Mouse (Mus musculus) hindbrain, embryonic 10.5 days (tissue): ENCODE measurements around the gene 3110082I17Rik. TPM values are rescaled to one million over a fixed set of nuclear protein-coding genes. Genes with fewer than 3 reads are reported as not detected.

ENCODE experiments used
- DNase-seq: peaks from one replicate; pipeline ENCODE4 v3.0.0-alpha.2; 2017; ENCODE audit warnings: low spot score
- H3K27ac ChIP-seq: fragments of 300-500 bp; sonication (generic); 2 replicates; pipeline ENCODE4 v1.5.1; 2016; ENCODE audit warnings: mild to moderate bottlenecking, moderate library complexity
- H3K27me3 ChIP-seq: fragments of 300-500 bp; sonication (generic); 2 replicates; pipeline ENCODE4 v1.6.1; 2016; ENCODE audit warnings: mild to moderate bottlenecking; ENCODE audit not compliant: poor library complexity, insufficient read depth, severe bottlenecking
- H3K36me3 ChIP-seq: fragments of 300-500 bp; sonication (generic); 2 replicates; pipeline ENCODE4 v1.6.1; 2016; ENCODE audit warnings: mild to moderate bottlenecking, moderate library complexity
- H3K4me1 ChIP-seq: fragments of 300-500 bp; sonication (generic); replicated peaks from 2 replicates; pipeline ENCODE4 v1.6.1; 2016; ENCODE audit warnings: mild to moderate bottlenecking
- H3K4me3 ChIP-seq: fragments of 300-500 bp; sonication (generic); 2 replicates; pipeline ENCODE4 v1.5.1; 2016; ENCODE audit warnings: mild to moderate bottlenecking, moderate library complexity
- H3K9me3 ChIP-seq: fragments of 300-500 bp; sonication (generic); 2 replicates; pipeline ENCODE4 v1.6.1; 2016; ENCODE audit warnings: mild to moderate bottlenecking, moderate library complexity
- WGBS: fragments of 180-500 bp; shearing (Covaris S2); methylation state at CpG from one replicate; pipeline ENCODE4 v1.1.7; 2016; 5-methylcytosine and 5-hydroxymethylcytosine counted together
- polyA plus RNA-seq: library from polyadenylated mRNA; unstranded; fragments of >200 nt; fragmentation: Nextera tagmentation; extraction: Ambion mirVana; gene quantifications from 2 replicates; pipeline ENCODE4 v1.2.1, GENCODE M21; 2016

The 3110082I17Rik gene
- polyA plus RNA-seq, 1 experiment from 2014 or later, result 49.1 TPM

DNA sequence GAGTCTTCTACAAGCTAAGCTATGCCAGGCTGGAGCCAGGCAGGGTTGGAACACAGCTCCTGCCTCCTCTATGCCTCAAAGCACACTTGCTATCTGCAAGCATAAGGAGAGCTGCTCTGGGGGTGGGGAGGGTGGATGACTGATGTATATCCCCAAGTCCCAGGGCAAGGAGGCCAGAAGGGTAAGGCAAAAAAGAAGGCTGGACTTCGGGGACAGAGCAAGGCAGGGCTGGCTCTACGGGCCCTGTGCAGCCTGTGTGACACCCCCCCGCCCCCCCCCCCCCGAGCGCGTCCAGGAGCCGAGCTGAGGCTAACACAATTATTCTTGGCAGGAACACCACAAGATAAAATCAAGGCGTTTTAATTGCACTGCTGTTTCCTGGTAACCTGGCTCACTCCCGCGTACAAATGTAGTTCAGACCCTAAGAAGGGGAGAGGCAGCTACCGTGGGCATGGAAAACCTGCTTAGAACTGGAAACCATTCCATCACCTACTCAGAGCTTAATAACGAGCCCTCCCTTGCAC lies 30.4 kb downstream of the 3110082I17Rik start:
- Histone ChIP-seq H3K27ac (peak overlapping the region; percentile 59; the same call in 1 of the 2 replicates), H3K27me3 (no peaks in the 10 kb centered on the region), H3K36me3 (0 out of 2 replicates have a peak, but pooled peaks cover 6% of the 10 kb centered on the region), H3K9me3 (no peaks in the 10 kb centered on the region), H3K4me3 (no peak overlapping the region), H3K4me1 (peaks cover 51% of the 10 kb centered on the region)
- no peak for DNase-seq
- 68% methylated on average over 12 of the region's 12 CpGs for WGBS

- no peak for DNase-seq
- Histone ChIP-seq H3K36me3 (0 out of 2 replicates have a peak, but pooled peaks cover 6% of the 10 kb centered on the region), H3K9me3 (no peaks in the 10 kb centered on the region), H3K27me3 (no peaks in the 10 kb centered on the region), H3K4me1 (peaks cover 45% of the 10 kb centered on the region), H3K27ac (no peak overlapping the region), H3K4me3 (no peak overlapping the region)
- WGBS, result 90% methylated on average over 9 of the region's 9 CpGs
Measured at GRCm38 (mm10) chr5:139427989-139428388, 32.3 kb downstream of the 3110082I17Rik start.

DNA sequence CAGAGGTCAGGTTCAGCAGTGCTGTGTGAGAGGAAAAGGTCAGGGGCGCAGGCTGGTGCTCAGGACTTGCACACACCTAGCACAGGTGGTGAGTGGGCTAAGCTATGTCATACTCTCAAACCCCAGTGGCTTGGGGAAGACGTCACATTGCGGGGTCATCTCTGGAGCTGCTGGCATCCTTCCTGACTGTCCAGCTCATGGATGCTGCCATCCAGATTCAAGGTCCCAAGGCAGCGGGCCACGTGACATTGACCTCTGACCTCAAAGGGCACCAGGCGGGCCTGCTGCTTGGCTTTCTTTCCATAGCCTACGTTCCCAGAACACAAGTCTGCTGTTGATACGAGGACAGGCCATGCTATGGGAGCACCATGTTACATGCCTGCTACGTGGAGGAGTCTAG lies 33.3 kb downstream of the 3110082I17Rik start:
- H3K36me3 ChIP-seq, result 0 out of 2 replicates have a peak, but pooled peaks cover 6% of the 10 kb centered on the region
- H3K27me3 ChIP-seq, result no peaks in the 10 kb centered on the region
- no peak for DNase-seq
- no peak overlapping the region for H3K27ac ChIP-seq
- H3K9me3 ChIP-seq, result no peaks in the 10 kb centered on the region
- no peak overlapping the region for H3K4me3 ChIP-seq
- peaks cover 44% of the 10 kb centered on the region for H3K4me1 ChIP-seq
- WGBS, result 85% methylated on average over 9 of the region's 9 CpGs

GRCm38 (mm10) chr5:139425198-139425597 lies 35.1 kb downstream of the 3110082I17Rik start:
- no peak overlapping the region for H3K27ac ChIP-seq
- 85% methylated on average over 9 of the region's 9 CpGs for whole genome bisulfite sequencing
- no peak for DNase-seq
- 0 out of 2 replicates have a peak, but pooled peaks cover 6% of the 10 kb centered on the region for H3K36me3 ChIP-seq
- H3K9me3 ChIP-seq, result no peaks in the 10 kb centered on the region
- H3K27me3 ChIP-seq, result no peaks in the 10 kb centered on the region
- H3K4me1 ChIP-seq, result peaks cover 28% of the 10 kb centered on the region
- H3K4me3 ChIP-seq, result no peak overlapping the region

- DNase-seq, result no peak
- H3K27ac ChIP-seq, result peak within 1 kb of the TSS; percentile 62; the same call in 1 of the 2 replicates
- 0 out of 2 replicates have a peak, but pooled peaks cover 6% of the 10 kb centered on the region for H3K36me3 ChIP-seq
- H3K4me3 ChIP-seq, result no peak within 1 kb of the TSS
- H3K27me3 ChIP-seq, result no peaks in the 10 kb centered on the region
- H3K9me3 ChIP-seq, result no peaks in the 10 kb centered on the region
- WGBS, result 66% methylated on average over 21 of the region's 21 CpGs
- peaks cover 36% of the 10 kb centered on the region for H3K4me1 ChIP-seq
Measured at GRCm38 (mm10) chr5:139423026-139423865, 37.1 kb downstream of the 3110082I17Rik start, which contains the start of gene Gper1. Gper1 (plus strand) TSS chr5:139423151.

- H3K4me1 ChIP-seq, result peaks cover 38% of the 10 kb centered on the region
- H3K27me3 ChIP-seq, result no peaks in the 10 kb centered on the region
- peaks cover 23% of the 10 kb centered on the region for H3K36me3 ChIP-seq
- no peak overlapping the region for H3K4me3 ChIP-seq
- 14% methylated on average over 3 of the region's 3 CpGs for WGBS
- peak; percentile 38 for DNase-seq
- no peaks in the 10 kb centered on the region for H3K9me3 ChIP-seq
- H3K27ac ChIP-seq, result peak overlapping the region; percentile 86
Measured at GRCm38 (mm10) chr5:139418633-139419032, 41.7 kb downstream of the 3110082I17Rik start.

DNA sequence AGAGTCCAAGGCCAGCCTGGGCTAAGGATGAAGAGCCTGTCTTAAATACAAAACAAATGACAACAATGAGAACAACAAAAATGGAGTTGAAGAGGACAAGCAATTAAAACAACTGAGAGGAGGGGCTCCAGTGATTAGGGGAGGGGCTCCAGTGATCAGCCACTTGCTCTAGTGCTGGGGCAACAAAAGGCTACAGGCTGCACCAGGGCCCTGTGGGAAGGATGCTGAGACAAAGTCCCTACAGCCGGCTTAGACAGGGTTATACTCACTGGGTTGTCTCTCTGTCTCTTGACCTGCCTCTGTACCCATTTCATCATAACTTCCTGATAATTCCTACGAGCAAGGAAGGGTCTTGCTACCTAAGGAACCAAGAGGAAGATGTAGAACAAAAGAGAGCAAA lies 42.2 kb downstream of the 3110082I17Rik start:
- no peak for DNase-seq
- H3K4me3 ChIP-seq, result no peak overlapping the region
- no peaks in the 10 kb centered on the region for H3K9me3 ChIP-seq
- H3K4me1 ChIP-seq, result peaks cover 33% of the 10 kb centered on the region
- WGBS, result 53% methylated on average over 2 of the region's 2 CpGs
- peaks cover 23% of the 10 kb centered on the region for H3K36me3 ChIP-seq
- peak overlapping the region; percentile 86 for H3K27ac ChIP-seq
- no peaks in the 10 kb centered on the region for H3K27me3 ChIP-seq

- Histone ChIP-seq H3K4me3 (no peak overlapping the region), H3K27ac (no peak overlapping the region; the same call in 1 of the 2 replicates), H3K9me3 (no peaks in the 10 kb centered on the region), H3K4me1 (peaks cover 29% of the 10 kb centered on the region), H3K36me3 (peaks cover 23% of the 10 kb centered on the region), H3K27me3 (no peaks in the 10 kb centered on the region)
- WGBS, result 80% methylated on average over 3 of the region's 3 CpGs
- no peak for DNase-seq
Measured at GRCm38 (mm10) chr5:139417480-139417879, 42.8 kb downstream of the 3110082I17Rik start.

GRCm38 (mm10) chr5:139416942-139417341 lies 43.4 kb downstream of the 3110082I17Rik start:
- peaks cover 29% of the 10 kb centered on the region for H3K4me1 ChIP-seq
- H3K4me3 ChIP-seq, result no peak overlapping the region
- H3K36me3 ChIP-seq, result peaks cover 23% of the 10 kb centered on the region
- 94% methylated on average over 4 of the region's 4 CpGs for WGBS
- no peak for DNase-seq
- no peaks in the 10 kb centered on the region for H3K9me3 ChIP-seq
- H3K27me3 ChIP-seq, result no peaks in the 10 kb centered on the region
- H3K27ac ChIP-seq, result no peak overlapping the region

DNA sequence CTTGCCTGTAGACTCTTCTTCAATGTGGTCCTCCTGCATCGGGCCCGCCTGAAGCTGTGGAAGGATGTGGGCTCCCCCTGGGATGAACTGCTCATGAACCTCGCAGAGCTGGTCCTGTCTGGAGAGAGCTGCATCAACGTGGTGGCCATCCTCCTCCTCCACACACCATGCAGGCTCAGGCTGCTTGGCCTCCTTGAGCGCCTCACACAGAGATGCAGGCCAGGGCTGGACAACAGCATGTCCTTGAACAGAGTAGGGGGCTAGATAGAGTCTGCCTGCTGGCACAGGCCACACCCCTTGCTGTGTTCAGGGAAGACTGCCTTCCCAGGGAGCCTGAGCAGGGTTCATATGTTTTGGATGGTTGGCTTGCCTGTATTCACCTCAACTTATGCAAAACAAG lies 45.3 kb downstream of the 3110082I17Rik start:
- WGBS, result 92% methylated on average over 5 of the region's 5 CpGs
- H3K36me3 ChIP-seq, result peaks cover 23% of the 10 kb centered on the region
- no peaks in the 10 kb centered on the region for H3K9me3 ChIP-seq
- H3K4me1 ChIP-seq, result peaks cover 32% of the 10 kb centered on the region
- no peak overlapping the region for H3K4me3 ChIP-seq
- no peaks in the 10 kb centered on the region for H3K27me3 ChIP-seq
- 0 out of 2 replicates have a peak overlapping the region, but pooled peaks have one; percentile 5 for H3K27ac ChIP-seq
- no peak for DNase-seq

DNA sequence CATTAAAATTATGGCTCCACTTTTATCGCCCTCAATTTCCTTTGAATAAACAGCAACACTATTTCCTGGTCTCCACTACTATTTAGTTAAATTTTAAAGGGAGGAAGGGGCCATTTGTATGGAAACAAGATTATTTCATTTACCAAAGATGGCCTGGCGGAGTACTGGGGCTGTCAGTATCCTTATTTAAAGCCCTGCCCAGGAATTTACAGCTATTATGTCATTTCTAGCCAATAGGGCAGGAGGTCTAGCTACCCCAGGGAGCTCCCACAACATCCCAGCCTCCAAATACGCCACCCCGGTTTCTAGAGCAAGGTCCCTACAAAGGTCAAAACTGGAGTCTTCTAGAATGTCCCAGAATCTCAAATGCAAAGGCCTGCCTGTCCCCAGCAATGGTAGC lies 46.8 kb downstream of the 3110082I17Rik start:
- Histone ChIP-seq H3K27me3 (no peaks in the 10 kb centered on the region), H3K4me3 (no peak overlapping the region), H3K9me3 (no peaks in the 10 kb centered on the region), H3K27ac (no peak overlapping the region), H3K36me3 (peaks cover 26% of the 10 kb centered on the region), H3K4me1 (peaks cover 21% of the 10 kb centered on the region)
- no peak for DNase-seq
- 87% methylated on average over 4 of the region's 4 CpGs for WGBS

DNA sequence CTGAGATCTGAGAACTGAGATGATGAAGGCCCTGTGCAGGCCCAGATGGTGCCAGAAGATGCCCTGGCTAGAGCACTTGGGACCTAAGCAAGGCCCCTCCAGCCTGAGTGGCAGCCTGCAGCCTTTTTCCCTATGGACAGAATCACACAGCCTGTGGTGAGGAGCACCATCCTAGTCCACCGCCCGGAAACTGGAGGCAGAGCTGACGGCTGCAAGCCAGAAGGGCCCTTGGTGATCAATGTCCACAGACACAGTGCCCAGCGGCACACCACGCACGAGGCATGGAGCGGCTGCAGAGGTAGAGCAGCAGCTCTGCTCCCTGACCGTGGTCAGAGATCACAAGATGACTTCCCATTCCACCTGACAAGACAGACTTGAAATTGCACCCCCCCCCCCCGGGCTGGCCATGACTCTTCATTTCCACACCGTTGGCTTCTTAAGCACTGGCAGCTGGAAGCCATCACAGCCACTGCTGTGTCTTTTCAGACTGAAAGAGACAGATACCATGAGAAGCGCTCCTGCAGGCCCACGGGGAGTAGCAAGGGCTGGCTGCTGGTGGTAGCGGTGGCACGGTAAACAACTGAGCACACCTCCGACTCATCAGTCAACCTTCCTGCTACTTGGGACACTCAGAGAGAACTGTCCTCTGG lies 48.5 kb downstream of the 3110082I17Rik start:
- DNase-seq, result no peak
- Histone ChIP-seq H3K9me3 (no peaks in the 10 kb centered on the region), H3K4me3 (no peak overlapping the region), H3K4me1 (peaks cover 28% of the 10 kb centered on the region), H3K27me3 (no peaks in the 10 kb centered on the region), H3K27ac (no peak overlapping the region), H3K36me3 (peaks cover 19% of the 10 kb centered on the region)
- WGBS, result 83% methylated on average over 15 of the region's 15 CpGs

GRCm38 (mm10) chr5:139411117-139411516 lies 49.2 kb downstream of the 3110082I17Rik start:
- Histone ChIP-seq H3K27ac (no peak overlapping the region), H3K27me3 (no peaks in the 10 kb centered on the region), H3K36me3 (peaks cover 19% of the 10 kb centered on the region), H3K4me1 (peaks cover 30% of the 10 kb centered on the region), H3K9me3 (no peaks in the 10 kb centered on the region), H3K4me3 (no peak overlapping the region)
- DNase-seq, result no peak
- 96% methylated on average over 6 of the region's 6 CpGs for whole genome bisulfite sequencing
